Mouse (Mus musculus) layer of hippocampus, postnatal 10 days (tissue): ENCODE results near the gene Nomo1. TPM values are rescaled to one million over a fixed set of nuclear protein-coding genes. Genes with fewer than 3 reads are reported as not detected.

Experiments used
- DNase-seq, 2 experiments: peaks; one replicate each; pipeline ENCODE4 v3.0.0; 2021; ENCODE audit warnings: low spot score in 2 of 2
- long read RNA-seq: library from polyadenylated mRNA; stranded (forward); transcript quantifications from one replicate; pipeline ENCODE4 v2.0.0, GENCODE M21; 2023
- total RNA-seq, 2 experiments: library from RNA; stranded (reverse); gene quantifications; 2 replicates each; pipeline ENCODE4 v1.2.3; 2021

Gene Nomo1
- 100 to 1,000 TPM; 109 to 113 TPM for total RNA-seq
- long read RNA-seq, full-length matches to known transcripts, result 14 of 34 reads
- long read RNA-seq, partial matches to known transcripts, result 17 of 34 reads
- long read RNA-seq, other reads (novel, unspliced or antisense), result 3 of 34 reads

- DNase-seq, result peak; percentile 98
These were observed at the start of gene Nomo1 for GRCm38 (mm10) chr7:46033109-46033869. Nomo1 (plus strand) TSS chr7:46033698.

DNA sequence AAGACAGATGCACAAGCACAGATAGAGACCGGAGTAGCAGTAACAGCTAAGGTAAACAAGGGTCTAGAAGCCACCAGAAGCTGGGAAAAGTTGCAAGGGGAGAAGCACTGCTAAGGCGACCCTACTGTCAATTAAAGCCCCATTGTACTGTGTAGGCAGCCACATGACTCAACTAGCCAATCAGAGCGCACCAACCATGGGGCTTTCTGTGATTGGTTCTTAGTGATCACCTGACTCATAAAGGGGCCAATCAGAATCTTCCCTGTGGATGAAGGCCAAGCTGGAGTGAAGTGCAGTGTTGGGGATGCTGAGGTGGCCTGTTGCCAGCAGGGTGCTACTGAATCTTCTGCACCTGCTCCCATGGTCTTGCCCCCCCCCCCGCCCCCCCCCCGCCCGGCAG, 46.6 kb upstream of the Nomo1 start:
- DNase-seq, result no peak

- DNase-seq, result no peak
These were observed 45.2 kb upstream of the Nomo1 start for GRCm38 (mm10) chr7:45988344-45988743.

DNA sequence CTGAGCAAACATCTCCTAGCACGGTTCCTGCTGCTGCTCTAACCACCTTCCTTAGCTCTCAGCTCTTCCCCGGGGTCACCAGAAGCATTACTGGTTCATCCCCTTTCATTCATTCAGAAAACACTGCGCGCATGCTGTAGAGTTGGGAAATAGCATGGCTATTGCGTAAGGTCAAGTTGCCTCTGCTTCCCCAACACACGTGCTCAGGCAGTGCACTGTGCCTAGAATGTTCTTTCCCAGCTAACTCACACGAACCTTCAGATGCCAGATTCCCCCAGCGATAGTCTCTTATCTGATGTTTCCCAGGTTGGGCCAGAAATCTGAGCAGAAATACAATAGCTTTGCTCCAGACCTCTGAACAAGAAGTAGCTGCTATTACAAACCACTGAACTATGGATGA, 41.0 kb upstream of the Nomo1 start:
- no peak for DNase-seq

DNA sequence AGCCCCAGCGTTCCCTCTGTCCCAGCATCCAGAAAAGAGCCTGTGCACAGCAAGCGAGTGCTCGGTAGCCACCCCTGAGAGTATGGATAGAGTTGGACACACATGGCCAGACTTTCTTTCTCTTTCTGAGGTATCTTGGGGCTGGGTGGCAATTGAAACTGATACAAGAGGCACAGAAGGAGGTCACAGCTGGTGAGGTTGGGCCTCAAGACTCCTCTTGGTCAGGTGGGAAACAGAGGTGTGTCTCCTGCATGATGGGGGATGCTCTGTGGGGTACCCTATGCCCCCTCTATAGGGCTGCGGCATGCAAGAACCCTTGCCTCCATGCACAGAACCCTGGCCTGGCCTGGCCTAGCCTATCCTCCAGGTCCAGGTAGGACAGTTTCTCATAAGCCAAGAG, 32.9 kb upstream of the Nomo1 start:
- DNase-seq, result no peak

- DNase-seq, result no peak
These were observed 30.8 kb upstream of the Nomo1 start for GRCm38 (mm10) chr7:46002748-46003147.

DNA sequence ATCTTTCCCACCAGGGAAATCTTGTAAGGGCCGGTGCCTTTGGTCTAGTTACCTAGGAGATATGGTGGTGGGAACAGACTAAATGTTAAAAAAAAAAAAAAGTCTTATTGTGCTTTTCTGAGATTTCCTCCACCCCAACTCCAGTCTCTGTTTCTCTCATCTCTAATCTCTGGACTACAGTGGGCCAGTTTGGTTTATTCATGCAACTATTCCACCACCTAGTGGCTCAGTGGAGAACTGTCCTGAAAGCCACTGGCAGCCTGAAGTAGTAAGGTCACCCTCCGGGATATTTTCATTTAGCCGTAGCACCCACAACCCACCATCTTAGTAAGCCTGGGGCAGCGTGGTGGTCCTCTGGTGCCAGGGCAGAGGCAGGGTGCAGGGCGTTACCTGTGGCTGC, 23.9 kb upstream of the Nomo1 start:
- DNase-seq, result peak; percentile 81 to 84

DNA sequence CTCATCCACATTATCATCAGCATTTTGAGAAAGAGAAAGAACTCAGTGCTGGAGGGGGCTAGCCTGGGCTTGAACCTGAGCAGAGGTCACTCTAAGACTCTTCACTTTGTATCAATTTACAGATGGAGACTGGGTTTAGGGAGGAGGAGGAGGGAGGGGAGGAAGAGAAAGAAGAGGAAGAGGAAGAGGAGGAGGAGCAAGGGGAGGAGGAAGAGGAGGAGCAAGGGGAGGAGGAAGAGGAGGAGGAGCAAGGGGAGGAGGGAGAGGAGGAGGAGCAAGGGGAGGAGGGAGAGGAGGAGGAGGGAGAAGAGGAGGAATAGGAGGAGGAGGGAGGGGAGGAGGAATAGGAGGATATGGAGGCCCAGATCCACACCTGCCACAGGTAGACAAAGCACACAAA, 21.4 kb upstream of the Nomo1 start:
- DNase-seq, result no peak

- DNase-seq, result peak; percentile 16 to 24
These were observed 20.1 kb upstream of the Nomo1 start for GRCm38 (mm10) chr7:46013266-46014010.

GRCm38 (mm10) chr7:46019594-46019993, 13.9 kb upstream of the Nomo1 start:
- no peak for DNase-seq

GRCm38 (mm10) chr7:46021951-46022350, 11.5 kb upstream of the Nomo1 start:
- DNase-seq, result no peak

DNA sequence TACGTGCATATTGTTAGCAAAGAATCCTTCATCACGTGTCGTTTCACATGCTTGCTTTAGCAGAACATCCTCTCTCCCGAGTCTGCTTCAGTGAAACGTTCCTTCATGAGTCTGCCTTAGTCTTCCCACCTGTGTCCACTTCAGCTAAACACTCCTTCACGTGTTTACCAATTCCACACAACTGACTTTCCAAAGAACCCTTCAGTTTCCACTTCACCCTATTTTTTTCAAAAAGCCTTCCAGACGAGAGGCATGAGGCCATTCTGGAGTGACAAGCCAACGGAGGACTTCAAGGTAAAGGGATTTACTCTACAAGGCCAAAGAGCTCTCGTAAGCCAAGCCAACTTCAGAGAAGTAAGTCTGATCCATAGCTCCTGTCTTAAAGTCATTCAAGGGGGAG, 8.1 kb upstream of the Nomo1 start:
- no peak for DNase-seq

DNA sequence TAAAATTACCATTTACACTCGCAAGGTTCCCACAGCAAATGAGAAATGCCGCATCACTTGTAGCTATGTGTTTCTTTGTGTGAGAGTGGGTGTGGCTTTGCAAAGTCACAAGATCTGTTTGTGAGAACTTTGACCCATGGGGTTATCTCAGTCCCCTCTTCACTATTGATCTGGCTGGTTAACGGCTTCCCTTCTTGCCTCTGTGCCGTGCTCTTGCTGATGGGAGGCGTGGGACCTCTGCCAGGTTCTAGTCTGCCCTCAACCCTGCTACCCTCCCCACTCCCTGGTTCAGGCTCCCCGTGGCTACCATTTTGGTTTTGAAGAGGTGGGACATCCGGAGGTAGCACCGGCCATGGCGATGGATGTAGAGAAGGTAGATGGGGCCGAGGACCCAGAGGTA, 4.8 kb upstream of the Nomo1 start:
- no peak for DNase-seq

GRCm38 (mm10) chr7:46029299-46030144, 4.0 kb upstream of the Nomo1 start:
- DNase-seq, result no peak

GRCm38 (mm10) chr7:46030145-46030488, 3.4 kb upstream of the Nomo1 start, which contains the start of gene Abcc6:
Abcc6 (minus strand) TSS chr7:46030302.
- no peak for DNase-seq

GRCm38 (mm10) chr7:46031075-46031474, 2.4 kb upstream of the Nomo1 start:
- DNase-seq, result no peak

GRCm38 (mm10) chr7:46033870-46034337, 406 bp downstream of the Nomo1 start:
- DNase-seq, result no peak

- no peak for DNase-seq
These were observed 1.5 kb downstream of the Nomo1 start for GRCm38 (mm10) chr7:46034991-46035390.

GRCm38 (mm10) chr7:46035468-46035867, 2.0 kb downstream of the Nomo1 start:
- DNase-seq, result no peak

GRCm38 (mm10) chr7:46037433-46037832, 3.9 kb downstream of the Nomo1 start:
- no peak for DNase-seq

GRCm38 (mm10) chr7:46039873-46040272, 6.4 kb downstream of the Nomo1 start:
- no peak for DNase-seq
